Mouse (Mus musculus) liver, embryonic 14.5 days (tissue): ENCODE data around the gene Shank2.

ENCODE experiments used
- CTCF ChIP-seq: IDR thresholded peaks from 2 replicates; pipeline ENCODE4 v1.5.1; 2016; ENCODE audit warnings: antibody characterized with exemption, low read depth, control low read depth
- EP300 ChIP-seq: IDR thresholded peaks from 2 replicates; pipeline ENCODE4 v1.6.1; 2016; ENCODE audit warnings: antibody characterized with exemption, low read depth

GRCm38 (mm10) chr7:144266745-144267144, 265.0 kb downstream of the Shank2 start:
- no peak for TF ChIP-seq CTCF
- TF ChIP-seq EP300 = no peak
